Mouse (Mus musculus) megakaryocyte, adult 5-6 weeks (primary cell): ENCODE data around the gene Rtp4. TPM values are rescaled to one million over a fixed set of nuclear protein-coding genes. Genes with fewer than 3 reads are reported as not detected.
A peak's percentile ranks its signal among the peaks of the same experiment; 100 is the strongest.

Source experiments
- ATAC-seq: 2 replicates; pipeline ENCODE4 v1.8.0; 2016; ENCODE audit warnings: mild to moderate bottlenecking, inconsistent platforms; ENCODE audit not compliant: poor library complexity, severe bottlenecking
- total RNA-seq, 2 experiments: library from RNA; stranded (forward) in 1 of 2; stranded (reverse) in 1 of 2; fragments of 153-499, 151-499 nt in 1 of 2; fragments of 221-1000, 200-1000 nt in 1 of 2; gene quantifications; 2 replicates each; pipeline versions ENCODE4 v1.2.3 to v1.2.4; 2015 to 2017

Rtp4 gene
- total RNA-seq (2015) (31.7 and 42.7 TPM in 2 replicates), total RNA-seq (2017) (25.1 and 25.3 TPM in 2 replicates)

DNA sequence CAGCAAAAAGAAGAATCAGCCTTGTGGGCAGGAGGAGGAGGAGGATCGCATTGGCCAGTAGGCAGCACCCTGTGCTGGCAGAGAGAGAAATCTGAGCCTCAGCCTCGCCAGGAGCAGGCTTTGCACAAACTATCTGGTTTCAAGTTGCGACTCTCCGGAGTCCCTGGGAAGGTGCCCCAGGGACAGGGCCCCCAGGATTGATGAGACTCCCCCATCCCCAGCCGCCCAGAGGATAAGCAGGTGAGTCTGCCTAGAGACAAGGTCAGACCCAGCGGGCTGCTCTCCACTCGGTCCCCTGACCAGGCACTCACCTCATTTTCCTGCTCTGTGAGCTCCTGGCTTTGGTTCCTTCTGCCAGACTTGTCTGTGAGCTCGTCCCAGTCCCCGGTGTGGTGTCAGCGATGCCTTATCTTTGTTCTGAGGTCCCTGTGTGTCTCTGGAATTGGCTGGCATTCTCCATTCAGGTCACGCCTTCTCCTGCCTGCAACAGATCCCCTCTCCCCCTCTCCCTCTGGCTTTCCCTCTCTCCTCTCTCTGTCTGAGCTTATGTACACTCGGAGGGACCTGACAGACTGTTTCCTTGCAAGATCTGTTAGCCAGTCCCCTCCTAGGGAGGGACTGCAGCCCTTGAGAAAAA is at the start of gene Rtp4, which contains the start of gene Masp1:
Rtp4 (plus strand) TSS at position 57 of the 637 bp plus-strand sequence.
Masp1 (minus strand) TSS at position 581 of the 637 bp plus-strand sequence.
- ATAC-seq = no peak

DNA sequence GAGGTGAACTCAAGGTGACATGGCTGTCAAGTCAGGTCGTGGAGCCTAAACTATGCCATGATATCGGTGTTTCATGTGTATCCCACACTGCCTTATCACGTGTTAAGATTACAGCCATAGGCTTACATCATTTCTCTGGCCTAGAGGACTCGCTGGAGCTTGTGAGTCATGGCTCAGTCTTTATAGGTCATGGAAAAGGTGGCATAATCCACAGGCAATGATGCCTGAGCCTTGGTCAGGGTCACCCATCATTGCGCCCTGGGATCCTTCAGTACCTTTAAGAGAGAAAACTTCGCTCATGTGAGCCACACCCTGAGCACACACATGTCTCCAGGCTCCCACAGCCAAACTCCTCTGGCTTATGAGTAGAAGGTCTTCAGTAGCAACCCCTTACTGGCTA is 48.5 kb upstream of the Rtp4 start:
- no peak for ATAC-seq

DNA sequence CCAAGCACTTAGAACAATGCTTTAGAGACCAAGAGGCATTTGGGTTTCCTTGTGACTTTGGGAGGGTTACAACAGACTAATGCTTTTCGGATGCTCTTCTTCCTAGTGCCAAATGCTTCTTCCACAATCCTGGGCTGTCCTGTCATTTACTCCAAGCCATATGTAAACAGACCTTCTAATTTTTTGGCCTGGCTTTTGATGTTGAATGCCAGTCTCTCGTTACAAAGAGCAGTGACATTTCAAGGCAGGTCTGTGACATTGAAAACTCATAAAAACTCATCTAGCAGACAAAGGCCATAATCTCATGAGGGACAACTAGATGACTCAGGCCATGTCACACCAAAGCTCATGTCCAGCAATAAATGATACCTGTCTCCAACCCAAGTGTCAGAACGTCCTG is 48.0 kb upstream of the Rtp4 start:
- ATAC-seq = no peak

DNA sequence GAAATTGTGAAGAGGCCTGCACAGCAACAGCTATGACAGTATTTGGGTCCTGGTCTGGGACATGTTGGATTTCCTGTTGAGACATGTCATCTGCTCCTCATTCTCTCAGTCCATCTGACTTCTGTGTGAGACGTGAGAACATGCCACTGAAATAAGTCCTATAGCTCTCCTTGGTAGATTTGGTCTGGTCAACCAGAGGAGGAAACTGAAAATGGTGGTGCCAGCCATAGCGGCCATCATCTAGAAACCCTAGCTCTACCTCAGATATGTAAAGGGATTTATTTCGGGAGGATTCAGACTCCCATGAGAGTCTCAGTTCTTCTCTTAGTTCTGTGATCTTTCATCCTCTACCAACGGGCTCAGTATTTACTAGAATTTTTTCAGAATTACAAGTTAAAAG is 44.4 kb upstream of the Rtp4 start:
- ATAC-seq = no peak

DNA sequence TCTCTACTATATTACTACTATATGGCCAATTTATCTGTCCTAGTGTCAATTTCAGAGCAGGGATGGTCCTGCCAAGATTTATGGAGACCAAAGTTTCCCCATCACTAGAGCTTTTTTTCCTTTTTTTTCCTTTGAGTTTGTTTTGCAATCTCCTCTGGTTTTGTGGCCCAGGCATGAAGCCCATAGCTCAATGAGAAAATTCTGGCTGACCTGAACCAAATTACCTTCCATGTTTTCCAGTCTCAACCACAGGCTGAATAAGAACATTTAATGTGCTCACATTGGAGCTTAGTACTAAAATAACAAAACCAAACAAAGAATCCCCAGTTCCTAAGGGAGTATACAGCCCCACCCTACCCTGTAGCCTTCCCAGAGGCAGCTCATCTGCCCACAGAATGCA is 43.5 kb upstream of the Rtp4 start:
- no peak for ATAC-seq

DNA sequence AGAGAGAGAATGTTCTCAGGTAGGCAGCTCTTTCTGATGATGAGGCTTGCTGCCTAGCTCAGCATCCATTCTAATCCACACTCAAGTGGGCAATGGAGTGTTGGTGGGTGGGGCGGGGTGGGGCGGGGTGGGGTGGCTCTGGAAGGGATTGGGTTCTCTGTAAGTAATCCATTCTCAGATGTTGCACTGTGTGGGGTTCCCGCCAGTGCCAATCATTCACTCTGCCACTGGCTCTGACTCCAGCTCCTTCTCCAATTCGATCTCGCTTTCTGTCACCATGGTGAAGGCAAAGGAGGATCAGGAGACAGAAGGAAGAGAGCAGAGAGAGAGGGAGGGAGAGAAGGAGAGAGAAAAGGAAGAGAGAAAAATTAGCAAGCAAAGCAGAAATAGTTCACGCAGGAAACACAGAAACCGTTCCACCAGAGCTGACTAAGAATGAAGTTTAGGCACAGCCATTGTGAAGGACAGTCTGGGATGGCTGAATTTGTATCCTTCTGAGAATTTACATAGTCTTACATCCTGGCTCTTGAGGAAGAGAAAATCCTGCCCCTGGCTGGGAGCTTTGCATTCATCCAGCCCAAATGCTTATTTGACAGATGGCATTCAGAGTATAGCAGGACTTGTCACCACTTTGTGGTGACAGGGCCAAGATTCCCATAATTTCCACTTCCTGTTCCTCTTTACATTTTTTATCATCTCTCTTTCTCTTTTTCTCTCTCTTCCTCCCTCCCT is 40.1 kb upstream of the Rtp4 start:
- ATAC-seq = no peak

DNA sequence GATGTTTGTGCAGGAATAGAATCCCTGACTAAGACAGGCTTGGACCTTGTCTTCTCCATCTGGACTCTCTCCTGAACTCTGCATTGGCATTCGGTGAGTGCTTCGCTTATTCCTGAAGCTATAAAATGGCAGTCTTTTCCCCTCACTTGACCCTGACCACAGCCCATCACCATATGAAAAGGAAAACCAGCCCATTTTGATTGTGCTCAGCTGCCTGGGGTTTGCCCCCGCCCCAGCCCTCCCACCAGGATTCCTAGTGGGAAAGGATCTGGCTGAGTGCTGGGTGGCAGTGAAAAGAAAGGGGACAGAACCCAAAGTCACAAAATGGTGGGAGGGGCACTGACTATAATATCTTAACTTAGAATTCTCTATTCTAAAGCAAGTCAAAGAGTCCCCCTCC is 37.9 kb upstream of the Rtp4 start:
- no peak for ATAC-seq

DNA sequence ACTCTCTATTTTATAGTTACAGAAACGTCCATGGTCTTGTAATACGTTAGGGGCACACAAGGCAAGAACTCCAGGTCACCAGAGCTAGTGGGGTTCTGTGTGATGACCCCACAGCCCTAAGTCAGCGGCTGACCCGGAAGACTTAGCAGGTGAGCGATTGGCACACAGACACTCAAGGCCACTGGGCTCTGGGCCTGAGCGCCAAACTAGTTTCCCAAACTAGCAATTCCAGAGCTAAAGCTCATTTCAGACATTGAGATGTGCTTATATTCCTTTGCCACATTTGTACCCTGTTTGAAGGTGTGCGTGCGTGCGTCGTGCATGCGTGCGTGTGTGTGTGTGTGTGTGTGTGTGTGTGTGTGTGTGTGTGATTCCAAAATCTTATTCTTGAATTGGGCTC is 37.2 kb upstream of the Rtp4 start:
- no peak for ATAC-seq

DNA sequence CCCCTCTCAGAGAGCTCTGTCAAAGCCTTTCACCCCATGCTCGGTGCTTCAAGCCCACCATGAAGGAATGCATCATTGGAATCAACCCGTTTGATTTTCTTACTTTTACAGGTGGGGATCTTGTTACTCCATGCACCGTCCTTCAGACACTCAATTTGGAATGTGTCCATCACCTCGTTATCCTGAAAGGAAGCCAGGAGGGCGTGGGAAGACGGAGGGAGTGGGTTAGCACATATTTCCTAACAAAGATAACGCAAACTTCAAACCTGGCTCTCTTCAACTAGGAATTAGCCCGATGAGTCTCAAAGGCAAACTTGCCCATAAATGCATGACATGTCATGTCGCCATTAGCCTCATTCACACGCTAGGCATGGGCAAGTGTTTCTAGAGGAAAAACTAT is 36.8 kb upstream of the Rtp4 start:
- no peak for ATAC-seq

DNA sequence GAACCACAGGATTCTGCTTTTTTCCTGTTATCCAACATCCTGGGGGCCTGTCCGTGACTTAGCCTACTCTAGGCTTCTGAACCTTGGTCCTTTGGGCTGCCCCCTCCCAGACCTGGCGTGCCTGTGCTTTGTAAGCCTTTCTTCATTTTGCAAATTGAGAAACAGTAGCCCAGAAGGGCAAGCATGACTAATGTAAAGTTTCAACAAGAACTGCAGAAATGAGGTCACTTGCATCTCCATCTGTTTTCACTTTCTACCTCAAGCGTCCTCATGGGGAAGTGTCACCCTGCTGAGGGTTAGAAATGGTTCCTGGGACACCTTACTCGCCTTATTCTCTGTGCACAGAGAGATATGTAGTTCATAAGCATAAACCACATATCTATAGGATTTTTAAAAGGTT is 27.3 kb upstream of the Rtp4 start:
- ATAC-seq = peak; percentile 49

DNA sequence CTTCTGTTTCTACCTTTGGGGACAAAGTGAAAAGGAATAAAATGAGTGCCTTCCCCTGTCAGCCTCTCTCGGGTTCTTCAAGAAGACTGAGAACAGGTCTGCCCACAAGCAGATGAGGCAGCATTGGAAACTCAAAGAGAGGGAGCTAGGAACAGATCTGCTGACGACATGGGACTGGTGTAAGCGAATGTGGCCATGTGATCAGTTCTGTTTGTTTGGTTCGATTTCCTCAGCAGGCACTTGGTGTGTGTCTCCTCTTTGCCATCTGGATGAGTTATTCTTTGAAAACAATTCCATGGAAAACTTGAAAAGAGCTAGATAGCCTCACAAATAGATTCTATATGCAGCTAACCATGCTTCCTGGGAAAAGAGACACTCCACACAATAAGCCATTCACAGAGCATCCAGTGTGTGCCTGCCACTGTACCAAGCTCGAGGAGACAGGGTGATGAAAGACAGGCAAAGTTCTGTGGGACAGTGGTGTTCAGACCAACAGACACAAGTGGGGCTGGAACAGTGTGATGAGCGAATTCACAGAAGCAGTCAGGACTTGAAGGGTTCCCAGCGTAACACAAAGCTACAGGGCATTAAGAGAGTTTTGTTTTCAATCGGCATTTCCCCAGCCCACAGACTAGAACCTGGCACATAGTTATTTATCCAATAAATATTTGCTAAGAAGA is 23.7 kb upstream of the Rtp4 start:
- ATAC-seq = no peak

DNA sequence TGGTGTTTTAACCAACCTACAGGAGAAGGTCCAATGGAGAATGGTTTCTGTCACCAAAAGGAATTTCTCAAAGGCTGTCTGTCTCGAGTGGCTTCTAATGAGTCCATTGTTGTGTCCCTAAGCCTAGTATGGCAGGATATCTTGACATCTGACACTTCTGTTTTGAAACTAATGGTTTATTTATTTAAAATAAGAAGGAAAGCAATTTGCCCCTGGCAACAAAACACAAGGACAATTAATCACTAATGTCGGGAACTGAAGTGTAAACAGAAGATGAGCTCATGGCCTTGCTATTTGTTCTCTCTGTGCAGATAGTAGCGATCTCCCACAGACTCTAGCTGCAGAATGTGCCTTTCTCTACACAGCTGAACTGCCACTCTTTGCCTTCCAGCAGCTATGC is 22.7 kb upstream of the Rtp4 start:
- ATAC-seq = no peak

DNA sequence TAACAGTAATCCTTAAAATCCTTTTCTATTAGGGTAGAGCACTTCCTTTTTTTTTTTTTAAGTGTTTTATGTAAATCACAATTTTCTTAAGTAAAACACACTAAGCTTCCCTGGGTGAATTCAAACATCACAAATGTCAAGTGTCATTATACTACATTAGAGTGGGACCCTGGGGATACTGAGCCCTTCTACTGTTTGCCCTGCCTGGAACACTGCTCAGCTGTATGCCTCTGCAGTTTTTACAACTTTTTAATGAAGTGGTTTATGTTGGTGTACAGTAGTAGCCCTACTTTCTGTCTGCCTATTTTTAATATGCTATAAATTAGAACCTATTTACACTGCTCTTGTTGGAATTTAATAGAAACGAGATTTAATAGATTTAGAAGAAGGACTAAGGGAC is 22.2 kb upstream of the Rtp4 start:
- ATAC-seq = no peak

DNA sequence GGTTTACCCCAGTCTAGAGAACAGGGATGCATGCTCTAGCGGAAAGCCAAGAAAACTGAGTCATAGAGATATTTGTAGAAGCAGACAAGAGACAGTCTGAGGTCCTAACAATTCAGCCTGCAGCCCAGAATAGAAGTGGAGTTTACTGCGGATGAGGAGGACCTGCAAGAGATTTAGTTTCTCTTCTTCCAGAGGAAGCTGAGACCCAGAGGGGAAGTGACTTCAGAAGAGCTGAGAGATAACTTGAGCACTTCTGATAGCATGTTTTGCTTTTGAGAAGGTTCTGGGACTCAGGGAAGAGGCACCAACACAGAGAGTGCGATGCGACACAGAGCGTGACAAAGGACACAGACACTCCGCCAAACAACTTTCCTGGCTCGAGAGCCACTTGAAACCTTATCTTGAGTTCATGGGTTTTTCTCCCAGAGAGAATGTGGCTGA is 21.4 kb upstream of the Rtp4 start:
- ATAC-seq = no peak

DNA sequence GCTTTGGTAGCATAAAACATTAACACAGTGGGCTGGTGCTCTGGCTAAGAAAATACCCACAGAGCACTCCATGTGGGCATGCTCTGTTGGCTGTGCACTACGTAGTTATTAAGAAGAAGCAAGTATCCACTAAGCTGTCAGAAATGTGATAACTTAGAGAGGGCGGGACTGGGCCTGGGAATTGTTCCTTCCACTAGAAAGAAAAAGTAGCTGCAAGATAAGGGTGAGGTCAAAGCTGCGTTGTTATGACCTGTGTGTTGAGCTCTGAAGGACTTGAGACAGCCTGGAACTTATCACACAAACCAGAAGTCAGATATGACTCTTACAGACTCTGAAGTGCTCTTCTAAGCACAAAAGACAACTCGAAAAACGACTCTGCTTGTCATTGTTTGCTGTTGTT is 19.5 kb upstream of the Rtp4 start:
- no peak for ATAC-seq

DNA sequence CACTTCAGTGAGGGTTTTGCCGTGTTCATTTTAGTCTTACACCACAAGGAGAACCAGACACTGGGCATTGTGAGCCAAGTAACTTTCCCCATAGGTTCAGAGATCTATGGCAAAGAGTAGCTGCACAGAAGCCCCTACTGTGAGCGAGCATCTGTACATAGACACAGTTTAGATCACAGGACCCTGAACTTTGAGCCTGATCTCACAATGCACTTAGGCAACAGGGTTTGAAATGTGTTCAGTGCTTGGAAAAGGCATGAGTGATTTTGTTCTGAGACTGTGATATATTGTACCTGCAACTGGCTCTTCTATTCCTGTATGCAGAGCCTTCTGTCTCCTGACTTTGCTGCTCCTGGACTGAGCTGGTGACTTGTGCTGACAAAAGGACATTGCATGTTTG is 18.8 kb upstream of the Rtp4 start:
- ATAC-seq = no peak

DNA sequence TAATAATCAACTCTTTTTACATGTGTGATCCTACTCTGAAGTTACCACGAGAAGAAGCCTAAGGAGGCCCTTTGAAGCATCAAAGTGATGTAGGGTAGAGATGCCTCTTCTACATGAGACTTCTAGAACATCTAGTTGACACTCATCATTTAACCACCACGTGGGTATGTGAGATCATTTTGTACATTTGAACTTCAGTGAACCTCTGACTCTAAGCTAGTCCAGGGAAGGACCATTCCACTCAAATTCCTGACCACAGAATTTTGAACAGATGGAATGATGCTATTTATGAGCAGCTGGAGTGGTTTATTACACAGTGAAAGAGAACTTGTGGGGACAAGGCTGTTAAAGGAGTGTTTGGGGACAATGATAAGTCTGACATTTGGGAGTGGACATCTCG is 17.6 kb upstream of the Rtp4 start:
- ATAC-seq = no peak

DNA sequence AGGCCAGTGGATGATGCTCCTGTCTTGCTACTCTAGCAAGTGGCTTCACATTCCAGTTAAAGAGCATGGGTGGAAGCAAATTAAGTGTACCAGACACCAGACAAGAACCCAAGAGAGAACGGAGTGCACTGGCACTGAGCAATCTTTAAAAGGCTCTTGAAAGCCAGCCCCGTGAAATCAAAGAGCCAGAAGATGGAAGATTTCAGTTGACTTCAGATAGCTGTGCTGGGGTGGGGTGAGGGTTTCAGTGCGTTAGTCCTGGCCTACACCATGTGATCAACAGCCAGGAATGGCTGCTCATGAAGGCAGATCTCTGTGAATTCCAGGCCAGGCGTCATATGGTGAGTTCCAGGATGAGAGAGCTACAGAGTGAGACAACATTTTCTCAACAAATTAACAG is 16.7 kb upstream of the Rtp4 start:
- ATAC-seq = no peak

DNA sequence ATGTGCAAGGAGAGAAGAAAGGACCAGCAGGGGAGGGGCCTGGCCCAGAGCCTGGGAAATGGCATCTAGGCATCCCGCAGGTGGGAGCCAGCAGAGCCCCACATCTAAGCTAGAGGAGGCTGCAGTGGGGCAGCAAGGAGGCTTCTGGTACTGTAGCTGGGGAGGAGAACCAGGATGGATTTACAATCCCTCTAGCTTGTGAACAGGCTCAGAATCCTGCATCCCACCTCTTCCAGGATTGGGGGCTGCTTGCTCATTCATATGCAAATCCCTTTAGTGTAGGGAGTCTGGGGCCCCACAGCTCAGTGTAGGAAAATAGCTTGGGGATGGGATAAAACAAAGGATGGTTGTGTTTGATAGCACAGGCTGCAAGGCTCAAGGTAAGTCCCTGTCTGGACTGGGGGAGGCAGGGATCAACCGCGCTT is 15.8 kb upstream of the Rtp4 start:
- ATAC-seq = no peak

DNA sequence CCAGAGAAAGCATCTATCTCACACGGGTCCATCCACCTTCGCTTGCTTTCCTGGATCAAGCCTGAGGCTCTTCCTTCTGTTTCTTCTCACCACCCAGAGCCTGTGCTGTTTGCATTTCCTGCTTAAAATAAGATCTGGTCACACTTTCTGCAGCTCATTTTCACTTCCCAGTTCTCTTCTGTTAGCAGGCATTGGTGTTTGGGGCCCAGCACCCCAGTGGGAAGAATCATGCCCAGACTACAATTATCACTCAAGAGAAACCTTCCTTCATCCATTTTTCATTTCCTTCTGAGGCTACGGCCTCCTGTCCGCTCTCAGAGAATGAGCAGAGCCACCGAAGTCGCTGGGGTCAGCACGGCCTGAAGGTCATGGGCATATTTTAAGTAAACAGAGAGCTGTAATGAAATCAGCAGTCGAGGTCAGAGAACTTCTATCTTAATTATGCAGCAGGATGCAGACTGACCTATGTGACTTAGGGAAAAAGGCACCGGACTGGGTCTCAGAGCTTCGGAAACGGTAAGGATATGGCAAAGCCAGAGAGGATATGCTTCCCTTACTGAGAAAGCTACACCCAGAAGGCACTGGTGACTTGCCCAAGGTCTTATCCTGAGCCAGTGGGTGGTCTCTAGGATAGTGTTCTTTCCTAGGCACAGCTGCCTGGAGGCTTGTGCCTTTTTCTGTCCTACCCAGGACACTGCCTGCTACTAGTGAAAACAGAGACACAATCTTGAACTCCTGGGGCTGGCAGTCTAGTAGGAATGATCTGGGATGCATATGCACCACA is 14.0 kb upstream of the Rtp4 start:
- ATAC-seq = peak; percentile 73
